Mouse (Mus musculus): Measurements from ENCODE around the gene Ppp2r5b.

GRCm38 (mm10) chr19:6234337-6235083 lies 1.2 kb downstream of the Ppp2r5b start:
- TF ChIP-seq CTCF (IDR thresholded peaks at IDR 0.05; ENCODE audit: extremely low read depth, insufficient read depth, low read length) (no peak), POLR2A (IDR thresholded peaks at IDR 0.05; ENCODE audit: extremely low read depth, insufficient read depth, low read length) (no peak)

All from cortical plate, adult 2 months (tissue).